Mouse (Mus musculus) urinary bladder, postnatal 10 days (tissue): Measurements from ENCODE around the gene Asna1.

ENCODE experiments used
- DNase-seq: peaks from one replicate; pipeline ENCODE4 v3.0.0; 2022; ENCODE audit warnings: low spot score

The Asna1 gene

DNA sequence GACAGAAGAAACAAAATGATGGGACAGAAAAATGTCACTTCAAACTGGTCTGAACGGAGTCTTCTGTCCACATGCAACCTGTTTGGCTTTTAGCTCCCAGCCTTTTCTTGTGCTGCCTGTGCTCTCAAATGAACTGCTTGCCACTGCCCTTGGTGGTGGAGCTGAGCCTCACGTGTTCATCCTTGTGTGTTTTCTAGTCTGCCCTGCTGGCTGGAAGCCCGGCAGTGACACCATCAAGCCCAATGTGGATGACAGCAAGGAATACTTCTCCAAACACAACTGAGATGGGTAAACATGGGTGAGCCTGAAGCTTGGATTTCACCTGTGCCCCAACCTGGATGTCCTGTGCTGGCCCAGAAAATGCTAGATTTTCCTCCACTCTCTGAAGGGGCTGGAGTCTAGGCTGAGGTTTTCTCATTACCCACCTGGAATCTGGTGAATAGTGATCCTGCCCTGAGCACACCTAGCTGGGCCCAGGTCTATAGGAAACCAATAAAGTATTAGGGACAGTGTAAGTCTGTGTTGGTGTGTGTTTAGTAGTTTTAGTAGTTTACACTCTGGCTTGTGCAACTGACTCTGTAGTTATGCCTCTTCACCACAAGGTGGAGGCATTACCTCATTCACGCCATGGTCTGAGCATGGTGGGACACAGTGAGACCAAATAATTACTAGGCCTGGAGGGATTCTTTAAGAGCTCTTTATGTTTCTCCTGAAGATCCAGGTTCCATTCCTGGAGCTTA is 51.1 kb downstream of the Asna1 start:
- DNase-seq = no peak

DNA sequence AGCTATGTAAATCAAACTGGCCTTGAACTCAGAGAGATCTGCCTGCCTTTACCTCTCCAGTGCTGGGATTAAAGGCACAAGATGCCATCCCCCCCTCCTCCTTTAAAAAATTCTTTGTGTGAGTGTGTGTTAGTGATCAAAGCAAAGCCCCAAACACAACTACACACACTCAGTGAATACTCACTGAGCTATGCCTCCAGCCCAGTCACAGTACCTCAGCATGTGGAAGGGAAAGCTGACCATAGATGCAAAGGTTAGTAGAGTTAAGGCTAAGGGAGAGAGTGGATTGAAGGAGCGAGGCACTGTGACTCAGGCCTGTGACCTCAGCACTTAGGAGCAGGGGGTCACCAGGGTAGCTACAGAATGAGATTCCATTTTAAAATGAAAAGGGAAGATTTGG is 52.0 kb downstream of the Asna1 start:
- DNase-seq = no peak

DNA sequence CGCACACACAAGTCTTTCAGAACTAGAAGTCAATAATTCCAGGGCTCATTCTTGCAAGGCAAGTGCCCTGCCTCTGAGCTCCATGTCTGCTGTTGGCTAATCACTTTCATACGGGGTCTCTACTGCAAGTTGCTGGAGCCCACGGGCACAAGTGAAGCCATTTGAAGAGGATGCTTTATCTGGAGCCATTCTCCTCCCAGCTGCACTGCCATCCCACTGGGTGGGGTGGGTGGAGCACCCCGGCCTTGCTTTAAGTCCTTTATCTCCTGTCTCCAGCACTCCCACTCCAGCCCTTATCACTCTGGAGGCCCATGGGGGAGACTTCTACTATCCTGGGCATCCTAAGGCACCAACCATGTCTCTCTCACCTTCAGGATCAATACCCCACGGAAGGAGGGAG is 54.2 kb downstream of the Asna1 start:
- no peak for DNase-seq

DNA sequence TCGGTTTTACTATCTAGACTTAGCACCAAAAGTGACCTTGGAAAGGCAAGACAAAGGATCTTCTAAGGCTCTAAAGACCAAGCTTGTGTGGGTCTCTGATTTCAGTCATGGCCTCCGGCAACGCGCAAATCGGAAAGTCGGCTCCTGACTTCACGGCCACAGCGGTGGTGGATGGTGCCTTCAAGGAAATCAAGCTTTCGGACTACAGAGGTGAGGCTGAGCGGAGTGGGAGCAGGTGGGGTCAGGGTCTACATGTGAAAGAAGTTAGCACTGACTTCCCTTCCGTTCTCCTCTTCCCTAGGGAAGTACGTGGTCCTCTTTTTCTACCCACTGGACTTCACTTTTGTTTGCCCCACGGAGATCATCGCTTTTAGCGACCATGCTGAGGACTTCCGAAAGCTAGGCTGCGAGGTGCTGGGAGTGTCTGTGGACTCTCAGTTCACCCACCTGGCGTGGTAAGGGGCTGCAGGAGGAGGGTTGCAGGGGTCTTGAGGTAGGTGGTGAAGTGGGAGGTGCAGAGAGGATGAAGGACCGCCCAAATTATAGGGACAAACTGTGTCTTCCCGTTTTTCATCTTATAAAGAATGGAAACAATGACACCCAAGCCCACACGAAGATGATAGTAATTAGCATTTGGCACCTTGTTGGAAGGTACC is 54.8 kb downstream of the Asna1 start:
- no peak for DNase-seq

DNA sequence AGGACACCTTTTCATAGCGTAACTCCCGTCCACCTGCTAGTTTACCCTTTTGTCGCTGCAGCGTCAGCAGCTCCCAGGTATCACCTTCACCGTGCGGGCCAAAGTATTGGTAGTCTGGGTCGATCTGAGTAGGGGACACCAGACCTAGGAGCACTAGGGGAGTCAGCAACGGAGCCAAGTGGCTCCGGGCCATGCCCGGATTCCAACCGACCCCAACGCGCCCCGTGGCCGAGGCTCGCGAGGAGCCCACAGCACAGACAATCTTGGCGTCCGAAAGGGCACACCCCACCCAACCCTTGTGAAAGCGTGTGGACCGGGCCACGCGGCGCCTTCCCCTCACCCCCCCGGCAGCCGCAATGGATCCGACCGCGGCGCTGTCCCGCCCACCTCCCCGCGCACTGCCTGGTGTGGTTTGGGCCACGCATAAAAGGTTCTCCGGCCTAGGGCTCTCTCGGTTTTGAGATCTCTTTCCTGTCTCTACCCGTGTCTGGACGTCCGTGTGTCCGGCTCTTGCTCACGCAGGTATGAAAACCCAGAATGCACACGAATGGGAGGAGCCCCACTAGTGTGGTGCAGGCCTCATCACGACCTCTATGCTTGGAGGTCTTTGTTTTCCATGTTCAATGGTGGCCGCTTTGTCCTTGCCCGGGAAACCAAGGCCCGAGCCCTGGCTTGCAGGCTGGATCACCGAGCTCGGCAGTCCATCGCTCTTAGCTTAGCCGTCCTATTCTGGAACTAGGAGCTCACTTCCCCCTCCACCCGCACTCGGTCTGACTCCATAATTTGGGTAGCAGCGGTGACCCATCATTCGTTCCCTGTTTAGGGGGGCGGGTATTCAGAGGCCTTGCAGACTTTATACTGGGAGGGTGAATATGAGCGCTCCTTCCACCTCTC is 55.6 kb downstream of the Asna1 start, which contains the start of the genes Gm49661, Prdx2 and Rnaseh2a:
TSS of gene Gm49661 (minus strand) at position 193 of the 894 bp plus-strand sequence.
TSS of gene Prdx2 (plus strand) at position 347 of the 894 bp plus-strand sequence.
TSS of gene Rnaseh2a (minus strand) at position 527 of the 894 bp plus-strand sequence.
- no peak for DNase-seq

DNA sequence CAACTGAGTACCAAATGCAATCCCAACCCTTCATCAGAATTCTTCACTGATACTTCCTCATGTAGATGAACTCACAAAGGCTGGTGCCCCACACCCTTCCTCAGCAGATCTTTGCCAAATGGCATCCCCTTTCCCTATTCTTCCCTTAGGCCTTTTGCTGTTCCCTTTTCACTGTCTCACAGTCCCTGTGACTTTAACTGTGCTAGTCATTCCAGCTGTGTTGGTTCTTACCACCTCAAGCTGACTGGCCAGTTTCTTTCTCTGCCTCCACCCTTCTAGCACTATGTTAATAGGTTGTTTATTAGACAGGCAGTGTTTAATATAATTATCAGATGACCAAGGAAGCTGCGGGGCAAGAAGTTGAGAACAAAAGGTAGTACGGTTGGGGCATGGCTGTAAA is 56.4 kb downstream of the Asna1 start:
- no peak for DNase-seq
